Mouse (Mus musculus): Measurements from ENCODE around the gene Sgpp2. TPM values are rescaled to one million over a fixed set of nuclear protein-coding genes. Genes with fewer than 3 reads are reported as not detected.

The Sgpp2 gene
- polyA plus RNA-seq, 1 experiment: 0.08 TPM

- no peak for TF ChIP-seq USF1 (IDR thresholded peaks at IDR 0.05; ENCODE audit: low read depth)
- Histone ChIP-seq H3K79me2 (ENCODE audit: control insufficient read depth, insufficient read depth) (no peaks in the 10 kb centered on the region), H3K79me3 (ENCODE audit: low read depth) (no peaks in the 10 kb centered on the region), H3K36me3 (ENCODE audit: control insufficient read depth, insufficient read depth) (no peaks in the 10 kb centered on the region), H3K4me3 (ENCODE audit: insufficient read depth, poor library complexity, severe bottlenecking) (no peak overlapping the region), H3K27me3 (ENCODE audit: control insufficient read depth, insufficient read depth, insufficient read length) (peaks cover 6% of the 10 kb centered on the region), H3ac (ENCODE audit: control insufficient read depth, insufficient read length, low read depth) (no peak overlapping the region)
These were observed 1.5 kb upstream of the Sgpp2 start for GRCm38 (mm10) chr1:78308688-78309087.

- H3K4me3 ChIP-seq (ENCODE audit: insufficient read depth, poor library complexity, severe bottlenecking): no peak overlapping the region
- H3ac ChIP-seq (ENCODE audit: control insufficient read depth, insufficient read length, low read depth): no peak overlapping the region
- no peaks in the 10 kb centered on the region for H3K79me2 ChIP-seq (ENCODE audit: control insufficient read depth, insufficient read depth)
- H3K27me3 ChIP-seq (ENCODE audit: control insufficient read depth, insufficient read depth, insufficient read length): peaks cover 6% of the 10 kb centered on the region
- TF ChIP-seq MYOG (IDR thresholded peaks at IDR 0.05; ENCODE audit: control insufficient read depth, extremely low read depth, insufficient read length) (no peak), MYOD1 (IDR thresholded peaks at IDR 0.05; ENCODE audit: control insufficient read depth, insufficient read length, low read depth) (no peak), USF1 (IDR thresholded peaks at IDR 0.05; ENCODE audit: low read depth) (no peak), FOSL1 (IDR thresholded peaks at IDR 0.05; ENCODE audit: insufficient read depth, low read length, poor library complexity, severe bottlenecking) (no peak), CTCF (IDR thresholded peaks at IDR 0.05; ENCODE audit: control insufficient read depth, insufficient read depth, insufficient read length) (no peak), CEBPB (IDR thresholded peaks at IDR 0.05; ENCODE audit: low read depth) (no peak), MAX (IDR thresholded peaks at IDR 0.05) (no peak)
- H3K36me3 ChIP-seq (ENCODE audit: control insufficient read depth, insufficient read depth): no peaks in the 10 kb centered on the region
- no peaks in the 10 kb centered on the region for H3K79me3 ChIP-seq (ENCODE audit: low read depth)
These were observed 865 bp upstream of the Sgpp2 start for GRCm38 (mm10) chr1:78309280-78309679.

- H3K79me3 ChIP-seq (ENCODE audit: low read depth): no peaks in the 10 kb centered on the region
- TF ChIP-seq CTCF (IDR thresholded peaks at IDR 0.05; ENCODE audit: control insufficient read depth, insufficient read depth, insufficient read length): no peak
- TF ChIP-seq MYOG (IDR thresholded peaks at IDR 0.05; ENCODE audit: control insufficient read depth, extremely low read depth, insufficient read length): no peak
- no peak for TF ChIP-seq FOSL1 (IDR thresholded peaks at IDR 0.05; ENCODE audit: insufficient read depth, low read length, poor library complexity, severe bottlenecking)
- no peak for TF ChIP-seq MYOD1 (IDR thresholded peaks at IDR 0.05; ENCODE audit: control insufficient read depth, insufficient read length, low read depth)
- TF ChIP-seq MAX (IDR thresholded peaks at IDR 0.05): no peak
- TF ChIP-seq USF1 (IDR thresholded peaks at IDR 0.05; ENCODE audit: low read depth): no peak
- no peak for TF ChIP-seq CEBPB (IDR thresholded peaks at IDR 0.05; ENCODE audit: low read depth)
- no peak overlapping the region for H3ac ChIP-seq (ENCODE audit: control insufficient read depth, insufficient read length, low read depth)
- H3K36me3 ChIP-seq (ENCODE audit: control insufficient read depth, insufficient read depth): no peaks in the 10 kb centered on the region
- H3K27me3 ChIP-seq (ENCODE audit: control insufficient read depth, insufficient read depth, insufficient read length): peaks cover 6% of the 10 kb centered on the region
- no peak overlapping the region for H3K4me3 ChIP-seq (ENCODE audit: insufficient read depth, poor library complexity, severe bottlenecking)
- H3K79me2 ChIP-seq (ENCODE audit: control insufficient read depth, insufficient read depth): no peaks in the 10 kb centered on the region
These were observed 756 bp downstream of the Sgpp2 start for GRCm38 (mm10) chr1:78310861-78311341.

- Histone ChIP-seq H3K27me3 (ENCODE audit: control insufficient read depth, insufficient read depth, insufficient read length) (peaks cover 6% of the 10 kb centered on the region), H3K36me3 (ENCODE audit: control insufficient read depth, insufficient read depth) (no peaks in the 10 kb centered on the region), H3K79me2 (ENCODE audit: control insufficient read depth, insufficient read depth) (no peaks in the 10 kb centered on the region), H3ac (ENCODE audit: control insufficient read depth, insufficient read length, low read depth) (no peak overlapping the region), H3K79me3 (ENCODE audit: low read depth) (no peaks in the 10 kb centered on the region), H3K4me3 (ENCODE audit: insufficient read depth, poor library complexity, severe bottlenecking) (no peak overlapping the region)
- TF ChIP-seq USF1 (IDR thresholded peaks at IDR 0.05; ENCODE audit: low read depth): no peak
- no peak for TF ChIP-seq CTCF (IDR thresholded peaks at IDR 0.05; ENCODE audit: control insufficient read depth, insufficient read depth, insufficient read length)
- TF ChIP-seq MYOG (IDR thresholded peaks at IDR 0.05; ENCODE audit: control insufficient read depth, extremely low read depth, insufficient read length): no peak
- TF ChIP-seq FOSL1 (IDR thresholded peaks at IDR 0.05; ENCODE audit: insufficient read depth, low read length, poor library complexity, severe bottlenecking): no peak
- no peak for TF ChIP-seq MYOD1 (IDR thresholded peaks at IDR 0.05; ENCODE audit: control insufficient read depth, insufficient read length, low read depth)
- TF ChIP-seq MAX (IDR thresholded peaks at IDR 0.05): no peak
- no peak for TF ChIP-seq CEBPB (IDR thresholded peaks at IDR 0.05; ENCODE audit: low read depth)
These were observed 1.3 kb downstream of the Sgpp2 start for GRCm38 (mm10) chr1:78311482-78311881.

GRCm38 (mm10) chr1:78312917-78313316 lies 2.8 kb downstream of the Sgpp2 start:
- H3K27me3 ChIP-seq (ENCODE audit: control insufficient read depth, insufficient read depth, insufficient read length): peaks cover 6% of the 10 kb centered on the region
- H3K36me3 ChIP-seq (ENCODE audit: control insufficient read depth, insufficient read depth): no peaks in the 10 kb centered on the region
- H3K79me2 ChIP-seq (ENCODE audit: control insufficient read depth, insufficient read depth): no peaks in the 10 kb centered on the region
- no peak overlapping the region for H3K4me3 ChIP-seq (ENCODE audit: insufficient read depth, poor library complexity, severe bottlenecking)
- TF ChIP-seq FOSL1 (IDR thresholded peaks at IDR 0.05; ENCODE audit: insufficient read depth, low read length, poor library complexity, severe bottlenecking) (no peak), CTCF (IDR thresholded peaks at IDR 0.05; ENCODE audit: control insufficient read depth, insufficient read depth, insufficient read length) (no peak), CEBPB (IDR thresholded peaks at IDR 0.05; ENCODE audit: low read depth) (no peak), MYOG (IDR thresholded peaks at IDR 0.05; ENCODE audit: control insufficient read depth, extremely low read depth, insufficient read length) (no peak), MAX (IDR thresholded peaks at IDR 0.05) (no peak), USF1 (IDR thresholded peaks at IDR 0.05; ENCODE audit: low read depth) (no peak), MYOD1 (IDR thresholded peaks at IDR 0.05; ENCODE audit: control insufficient read depth, insufficient read length, low read depth) (no peak)
- no peaks in the 10 kb centered on the region for H3K79me3 ChIP-seq (ENCODE audit: low read depth)
- H3ac ChIP-seq (ENCODE audit: control insufficient read depth, insufficient read length, low read depth): no peak overlapping the region

GRCm38 (mm10) chr1:78313961-78314360 lies 3.8 kb downstream of the Sgpp2 start:
- H3K79me2 ChIP-seq (ENCODE audit: control insufficient read depth, insufficient read depth): no peaks in the 10 kb centered on the region
- no peak overlapping the region for H3K4me3 ChIP-seq (ENCODE audit: insufficient read depth, poor library complexity, severe bottlenecking)
- H3K27me3 ChIP-seq (ENCODE audit: control insufficient read depth, insufficient read depth, insufficient read length): peaks cover 6% of the 10 kb centered on the region
- TF ChIP-seq FOSL1 (IDR thresholded peaks at IDR 0.05; ENCODE audit: insufficient read depth, low read length, poor library complexity, severe bottlenecking): no peak
- no peak for TF ChIP-seq MAX (IDR thresholded peaks at IDR 0.05)
- TF ChIP-seq USF1 (IDR thresholded peaks at IDR 0.05; ENCODE audit: low read depth): no peak
- TF ChIP-seq MYOD1 (IDR thresholded peaks at IDR 0.05; ENCODE audit: control insufficient read depth, insufficient read length, low read depth): no peak
- no peak for TF ChIP-seq CTCF (IDR thresholded peaks at IDR 0.05; ENCODE audit: control insufficient read depth, insufficient read depth, insufficient read length)
- TF ChIP-seq MYOG (IDR thresholded peaks at IDR 0.05; ENCODE audit: control insufficient read depth, extremely low read depth, insufficient read length): no peak
- TF ChIP-seq CEBPB (IDR thresholded peaks at IDR 0.05; ENCODE audit: low read depth): no peak
- no peak overlapping the region for H3ac ChIP-seq (ENCODE audit: control insufficient read depth, insufficient read length, low read depth)
- H3K79me3 ChIP-seq (ENCODE audit: low read depth): no peaks in the 10 kb centered on the region
- H3K36me3 ChIP-seq (ENCODE audit: control insufficient read depth, insufficient read depth): no peaks in the 10 kb centered on the region

All from C2C12 (cell line).